ENCODE assay signal across 17 mouse cellular contexts in genomic region chr17:80022090-80022489, GRCm38 (mm10). TPM values are rescaled to one million over a fixed set of nuclear protein-coding genes. Genes with fewer than 3 reads are reported as not detected.
DNase-seq lines count a peak whose midpoint lies in the region; ATAC-seq lines count a peak whose summit lies in the region.
"Had no signal": no experiment of that assay in that cellular context is flagged by ENCODE, and none has a peak within 500 bp of the region (broad histone marks: within the 10 kb centered on the region; RNA-seq: fewer than 3 reads in every experiment).

No protein-coding gene starts in this region.

- H3K36me3 ChIP-seq in forebrain, embryonic 16.5 days (ENCODE audit: control insufficient read depth, insufficient read depth): no peaks in the 10 kb centered on the region

- no peak overlapping the region for H3K9ac ChIP-seq in forebrain, embryonic 16.5 days (replicated peaks; ENCODE audit: low read depth, low read length)
- H3K9ac ChIP-seq: heart, embryonic 15.5 days; liver, embryonic 13.5 days had no signal

- DNase-seq in heart, adult 11 months: peak; percentile 85
- DNase-seq in heart, adult 8-10 months (ENCODE audit: low spot score): no peak
- DNase-seq in lung, postnatal 25 days (ENCODE audit: low spot score): peak; percentile 36
- no peak for DNase-seq in lung, postnatal 10 days
- peak; percentile 35 for DNase-seq in cerebellum, adult 9-11 months
- peak; percentile 59 for DNase-seq in lung, postnatal 36 days
- DNase-seq: kidney, adult 9 months; kidney, postnatal 4 days; liver, embryonic 13.5 days; right cerebral cortex, postnatal 25 days; thymus, postnatal 36 days had no signal

- no peak for ATAC-seq in forebrain, embryonic 16.5 days
- ATAC-seq: CD4-positive, CD25-positive, alpha-beta regulatory T cell, adult 4 months had no signal

- WGBS in forebrain, embryonic 16.5 days: 82% methylated on average over 5 of the region's 5 CpGs

- H3K4me2 ChIP-seq in forebrain, embryonic 16.5 days (ENCODE audit: low read length): no peak overlapping the region
- H3K4me2 ChIP-seq: heart, embryonic 15.5 days; liver, embryonic 13.5 days had no signal

- H3K27ac ChIP-seq in forebrain, embryonic 16.5 days (ENCODE audit: low read length): no peak overlapping the region
- H3K27ac ChIP-seq: forebrain, embryonic 10.5 days; heart, embryonic 15.5 days; liver, embryonic 13.5 days; midbrain, embryonic 10.5 days had no signal

- no peak overlapping the region for H3K4me3 ChIP-seq in forebrain, embryonic 16.5 days (replicated peaks; ENCODE audit: low read length)
- H3K4me3 ChIP-seq: forebrain, embryonic 10.5 days; heart, embryonic 15.5 days; liver, embryonic 13.5 days; midbrain, embryonic 10.5 days had no signal

- no peaks in the 10 kb centered on the region for H3K4me1 ChIP-seq in forebrain, embryonic 16.5 days (replicated peaks; ENCODE audit: control insufficient read depth, insufficient read depth, low read length)

- no peaks in the 10 kb centered on the region for H3K9me3 ChIP-seq in forebrain, embryonic 16.5 days (ENCODE audit: control insufficient read depth, low read length)
- H3K9me3 ChIP-seq: G1E; heart, embryonic 15.5 days; liver, embryonic 13.5 days; midbrain, embryonic 10.5 days had no signal

- H3K27me3 ChIP-seq in forebrain, embryonic 16.5 days (replicated peaks; ENCODE audit: control insufficient read depth, insufficient read depth, low read length): no peaks in the 10 kb centered on the region
- H3K27me3 ChIP-seq: heart, embryonic 15.5 days; liver, embryonic 13.5 days had no signal

RNA-seq across cellular contexts. Expression of gene Hnrnpll, which starts 40.0 kb away (rescaled TPM):
- 10 to 100 TPM; 18.3 to 22.9 (median 22.5) TPM for total RNA-seq in heart, adult 8-10 months (2022)
- 66.6 and 77.6 TPM in 2 replicates for polyA plus RNA-seq in forebrain, embryonic 16.5 days (2015; fragmentation: Nextera tagmentation; extraction: Ambion mirVana)

Comparison
In these comparisons a context has a peak if more than half of its experiments do, and no peak if none do; other contexts are left out.
1. DNase-seq: peak in heart, adult 11 months (single experiment), lung, postnatal 25 days (single experiment), cerebellum, adult 9-11 months (single experiment) and lung, postnatal 36 days (single experiment); none in heart, adult 8-10 months (single experiment) and lung, postnatal 10 days (single experiment).